Mouse (Mus musculus) testis, adult 2 months (tissue): ENCODE results near the gene Gm10306. TPM values are rescaled to one million over a fixed set of nuclear protein-coding genes. Genes with fewer than 3 reads are reported as not detected.
A peak's percentile ranks its signal among the peaks of the same experiment; 100 is the strongest.

ENCODE experiments used
- H3K27ac ChIP-seq: fragments of 200-500 bp; 2 replicates; pipeline ENCODE4 v1.5.1; 2012; ENCODE audit warnings: low read depth, low read length; ENCODE audit not compliant: control insufficient read depth, insufficient read depth
- H3K27me3 ChIP-seq: fragments of 200-500 bp; 2 replicates; pipeline ENCODE4 v1.6.1; 2012; ENCODE audit warnings: mild to moderate bottlenecking, low read length, moderate library complexity; ENCODE audit not compliant: control insufficient read depth, insufficient read depth
- H3K36me3 ChIP-seq: fragments of 200-500 bp; 2 replicates; pipeline ENCODE4 v1.6.1; 2012; ENCODE audit warnings: mild to moderate bottlenecking, low read length; ENCODE audit not compliant: control insufficient read depth, insufficient read depth
- H3K4me1 ChIP-seq: fragments of 200-500 bp; 2 replicates; pipeline ENCODE4 v1.6.1; 2012; ENCODE audit warnings: low read length; ENCODE audit not compliant: control insufficient read depth, insufficient read depth
- H3K4me3 ChIP-seq: fragments of 200-500 bp; 2 replicates; pipeline ENCODE4 v1.5.1; 2012; ENCODE audit warnings: low read depth, mild to moderate bottlenecking, low read length, moderate library complexity, mixed read lengths; ENCODE audit not compliant: control insufficient read depth
- CTCF ChIP-seq: fragments of 200-500 bp; IDR thresholded peaks from 2 replicates; pipeline ENCODE4 v1.5.1; 2012; ENCODE audit warnings: low read depth, mild to moderate bottlenecking, inconsistent platforms, low read length, moderate library complexity; ENCODE audit not compliant: control insufficient read depth, insufficient read depth, insufficient replicate concordance
- POLR2A ChIP-seq: fragments of 200-500 bp; IDR thresholded peaks from 2 replicates; pipeline ENCODE4 v1.6.1; 2012; ENCODE audit warnings: low read depth, mild to moderate bottlenecking, inconsistent platforms, low read length, moderate library complexity; ENCODE audit not compliant: control insufficient read depth
- polyA plus RNA-seq: library from polyadenylated mRNA; depleted of rRNA; stranded (reverse); fragments of >200 nt; gene quantifications from 2 replicates; pipeline ENCODE4 v1.2.3, GENCODE M21; 2012

Gene Gm10306
- polyA plus RNA-seq, 1 experiment: 0.75 TPM

DNA sequence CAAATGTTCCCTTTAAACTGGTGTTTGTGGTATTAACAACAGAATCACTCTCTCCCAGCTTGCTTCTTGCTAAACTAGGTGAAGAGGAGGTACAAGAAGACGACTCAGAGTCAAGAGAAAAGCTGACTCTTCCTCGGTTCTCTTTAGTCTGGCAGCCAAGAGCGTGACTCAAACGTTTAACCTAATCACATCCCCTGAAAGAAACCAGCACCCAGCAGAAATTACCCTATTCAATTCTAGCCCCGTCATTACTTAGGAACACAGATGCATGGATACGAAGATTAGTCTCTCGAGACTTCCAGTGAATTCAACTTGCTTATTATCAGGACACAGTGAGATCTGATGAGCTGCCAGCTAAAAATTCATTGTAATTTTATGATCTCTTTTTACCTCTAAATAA, 12.0 kb upstream of the Gm10306 start:
- H3K27ac ChIP-seq: no peak overlapping the region
- H3K36me3 ChIP-seq: peaks cover 1% of the 10 kb centered on the region; the same call in 1 of the 2 replicates
- H3K27me3 ChIP-seq: no peaks in the 10 kb centered on the region
- no peaks in the 10 kb centered on the region for H3K4me1 ChIP-seq
- no peak for TF ChIP-seq POLR2A
- TF ChIP-seq CTCF: no peak
- no peak overlapping the region for H3K4me3 ChIP-seq

DNA sequence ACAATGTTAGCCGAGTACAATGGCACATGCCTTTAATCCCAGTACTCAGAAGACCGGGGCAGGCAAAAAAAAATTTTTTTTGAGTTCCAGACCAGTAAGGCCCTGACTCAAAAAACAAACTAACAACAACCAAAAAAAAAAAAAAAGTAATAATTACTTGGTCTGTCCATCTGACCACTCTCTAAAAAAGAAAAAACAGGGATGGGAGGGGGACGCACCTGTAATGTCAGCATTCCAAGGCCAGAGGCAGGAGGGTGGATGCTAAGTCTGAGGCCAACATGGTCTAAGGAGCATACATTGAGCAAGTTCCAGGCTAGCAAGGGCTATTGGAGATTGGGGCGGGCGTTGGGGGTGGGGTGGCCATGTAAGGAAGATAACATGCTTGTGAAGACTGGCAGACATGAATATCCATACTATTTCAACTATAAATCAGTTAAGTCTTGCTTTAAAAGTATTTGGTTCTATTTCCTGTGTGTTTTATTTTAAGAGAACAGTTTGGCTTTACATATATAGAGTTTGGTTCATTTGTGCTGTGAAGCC, 1.3 kb upstream of the Gm10306 start:
- Histone ChIP-seq H3K36me3 (no peaks in the 10 kb centered on the region; the same call in 1 of the 2 replicates), H3K4me3 (peak overlapping the region; percentile 13; the same call in 1 of the 2 replicates), H3K27me3 (no peaks in the 10 kb centered on the region), H3K27ac (no peak overlapping the region), H3K4me1 (no peaks in the 10 kb centered on the region)
- TF ChIP-seq POLR2A (no peak), CTCF (no peak)

DNA sequence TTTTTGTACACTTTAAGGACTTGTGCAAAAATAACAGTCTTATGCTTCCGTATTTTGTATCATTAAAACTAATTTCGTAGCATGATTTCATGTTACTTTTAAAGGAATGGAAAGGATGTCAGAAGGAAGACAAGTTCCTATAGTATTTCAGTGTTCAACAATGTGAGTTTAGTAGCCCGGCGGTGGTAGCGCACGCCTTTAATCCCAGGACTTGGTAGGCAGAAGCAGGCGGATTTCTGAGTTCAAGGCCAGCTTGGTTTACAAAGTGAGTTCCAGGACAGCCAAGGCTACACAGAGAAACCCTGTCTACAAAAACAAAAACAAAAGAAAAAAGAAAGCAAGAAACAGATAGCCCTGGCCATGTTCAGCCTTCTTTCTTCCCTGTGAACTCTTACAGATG, 799 bp downstream of the Gm10306 start:
- no peak for TF ChIP-seq POLR2A
- no peak for TF ChIP-seq CTCF

DNA sequence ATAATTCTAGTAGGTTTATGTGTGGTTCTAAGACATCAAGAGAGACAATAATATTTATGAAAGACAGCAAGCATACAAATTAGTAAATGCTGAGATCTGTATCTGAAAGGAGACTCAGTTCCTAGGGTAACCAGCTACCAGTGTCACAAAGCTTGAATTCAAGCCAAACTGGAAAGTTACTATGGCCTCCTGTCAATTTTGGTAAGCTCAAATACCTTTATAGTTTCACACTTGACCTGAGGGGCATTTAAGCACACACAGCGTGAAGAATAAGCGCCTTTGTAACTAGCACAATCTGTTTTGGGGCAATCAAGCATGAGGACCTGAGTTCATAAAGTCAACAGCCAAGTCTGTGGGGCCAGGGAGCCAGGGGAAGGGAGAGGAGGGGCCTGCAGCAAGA, 2.9 kb downstream of the Gm10306 start:
- Histone ChIP-seq H3K27ac (no peak overlapping the region), H3K4me3 (no peak overlapping the region), H3K27me3 (no peaks in the 10 kb centered on the region), H3K4me1 (no peaks in the 10 kb centered on the region), H3K36me3 (no peaks in the 10 kb centered on the region)
- TF ChIP-seq POLR2A: no peak
- TF ChIP-seq CTCF: no peak

More for the DNA sequence above, 799 bp downstream of the Gm10306 start:
- Histone ChIP-seq H3K36me3 (no peaks in the 10 kb centered on the region), H3K27ac (no peak overlapping the region), H3K4me1 (no peaks in the 10 kb centered on the region), H3K27me3 (no peaks in the 10 kb centered on the region), H3K4me3 (peak overlapping the region; percentile 58)

DNA sequence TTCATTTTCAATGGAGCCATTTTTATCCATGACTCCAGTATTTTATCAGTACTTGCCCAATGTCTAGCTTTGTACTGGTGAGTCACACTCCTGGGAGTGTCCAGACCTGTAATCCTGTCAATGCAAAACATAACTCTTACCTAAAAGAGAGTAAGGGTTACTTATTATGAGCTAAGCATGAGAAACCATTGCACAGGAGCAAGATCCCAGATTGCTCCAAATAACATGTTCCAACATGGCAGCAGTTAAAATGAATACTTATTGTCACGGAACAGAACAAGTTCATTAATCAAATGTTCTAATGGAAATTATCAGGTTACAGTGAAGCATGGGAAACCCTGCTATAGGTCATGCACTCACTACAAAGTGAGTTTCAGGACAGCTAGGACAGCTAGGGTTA, 4.0 kb downstream of the Gm10306 start:
- H3K36me3 ChIP-seq: no peaks in the 10 kb centered on the region
- H3K27ac ChIP-seq: no peak overlapping the region
- TF ChIP-seq CTCF: no peak
- no peak for TF ChIP-seq POLR2A
- no peak overlapping the region for H3K4me3 ChIP-seq
- H3K27me3 ChIP-seq: no peaks in the 10 kb centered on the region
- no peaks in the 10 kb centered on the region for H3K4me1 ChIP-seq

DNA sequence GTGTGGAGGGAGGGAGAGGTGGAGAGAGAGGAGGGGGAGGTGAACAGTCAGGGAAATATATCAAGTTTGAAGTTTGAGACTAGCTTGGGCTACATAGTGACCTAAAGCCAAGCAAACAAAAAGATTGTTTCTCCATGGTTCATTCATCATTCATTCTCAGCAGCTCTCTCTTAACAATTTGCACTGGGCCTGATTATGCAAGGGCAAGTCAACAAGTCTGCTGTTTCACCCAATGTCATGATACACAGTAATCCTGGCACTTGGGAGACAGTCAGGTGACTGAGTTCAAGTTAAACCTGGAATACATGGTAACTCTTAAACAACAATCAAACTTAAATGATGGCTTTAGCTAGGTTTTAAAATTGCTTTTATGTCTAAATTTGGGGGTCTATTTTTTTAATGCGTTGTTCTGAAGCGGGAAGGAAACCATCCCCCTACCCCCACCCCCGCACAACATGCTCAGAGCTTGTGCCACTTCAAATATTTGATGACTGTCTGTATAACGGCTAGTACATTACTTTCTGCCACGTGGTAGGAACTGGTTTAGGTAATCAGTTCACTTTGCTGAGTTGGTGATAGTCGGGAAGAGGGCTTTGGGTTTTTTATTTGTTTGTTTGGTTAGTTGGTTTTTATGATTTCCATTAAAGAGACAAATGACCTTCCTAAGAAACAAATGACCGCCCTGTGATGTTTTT, 5.8 kb downstream of the Gm10306 start:
- no peaks in the 10 kb centered on the region for H3K4me1 ChIP-seq
- TF ChIP-seq CTCF: no peak
- no peak for TF ChIP-seq POLR2A

DNA sequence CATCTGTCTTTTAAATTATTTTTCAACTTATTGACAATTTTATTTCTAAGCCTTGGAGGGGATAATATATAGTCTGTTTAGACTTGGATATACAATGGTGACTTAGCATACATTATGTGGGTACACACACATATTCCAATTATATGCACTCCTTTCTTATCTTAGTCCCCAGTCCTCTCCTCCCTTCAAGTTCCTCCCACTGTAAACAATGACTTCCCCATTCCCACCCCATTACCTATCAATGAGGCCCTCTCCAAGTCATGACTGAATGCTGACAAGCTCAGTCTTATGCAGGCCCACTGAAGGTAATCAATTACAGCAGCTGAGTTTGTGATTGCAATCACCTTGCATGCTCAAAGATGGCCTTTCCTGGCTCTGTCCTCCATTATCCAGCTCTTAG, 8.0 kb downstream of the Gm10306 start:
- TF ChIP-seq POLR2A (no peak), CTCF (no peak)
- Histone ChIP-seq H3K4me1 (no peaks in the 10 kb centered on the region), H3K27ac (no peak overlapping the region), H3K27me3 (no peaks in the 10 kb centered on the region), H3K36me3 (no peaks in the 10 kb centered on the region), H3K4me3 (no peak overlapping the region)

More for the DNA sequence above, 5.8 kb downstream of the Gm10306 start:
- Histone ChIP-seq H3K27ac (no peak overlapping the region), H3K4me3 (no peak overlapping the region), H3K36me3 (no peaks in the 10 kb centered on the region), H3K27me3 (no peaks in the 10 kb centered on the region)

DNA sequence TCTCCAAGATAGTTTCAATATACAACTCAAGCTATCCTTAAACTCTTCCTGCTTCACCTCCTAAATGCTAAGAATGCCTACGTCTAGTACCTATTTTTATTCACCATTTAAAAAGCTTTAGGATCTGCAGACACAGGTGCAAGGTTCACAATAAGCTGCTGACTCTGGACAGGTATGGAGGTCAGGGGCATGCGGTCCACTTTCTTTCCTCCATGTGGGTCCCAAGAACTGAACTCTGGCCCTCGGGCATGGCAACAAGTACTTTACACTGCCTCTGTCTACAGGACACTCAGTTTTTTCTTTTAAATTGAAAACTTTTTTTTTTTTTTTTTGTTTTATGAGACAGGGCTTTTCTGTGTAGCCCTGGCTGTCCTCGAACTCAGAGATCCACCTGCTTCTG, 16.3 kb downstream of the Gm10306 start:
- Histone ChIP-seq H3K4me1 (no peaks in the 10 kb centered on the region), H3K27ac (no peak overlapping the region), H3K4me3 (no peak overlapping the region), H3K27me3 (no peaks in the 10 kb centered on the region), H3K36me3 (no peaks in the 10 kb centered on the region; the same call in 1 of the 2 replicates)
- TF ChIP-seq CTCF (no peak), POLR2A (no peak)
